Mouse (Mus musculus): Measurements from ENCODE around the gene Mpig6b.
"Not testable (repeated sequence)": the region's sequence is repeated elsewhere in the genome, so short reads cannot be mapped to it uniquely, and the experiment has no call there.

The Mpig6b gene

DNA sequence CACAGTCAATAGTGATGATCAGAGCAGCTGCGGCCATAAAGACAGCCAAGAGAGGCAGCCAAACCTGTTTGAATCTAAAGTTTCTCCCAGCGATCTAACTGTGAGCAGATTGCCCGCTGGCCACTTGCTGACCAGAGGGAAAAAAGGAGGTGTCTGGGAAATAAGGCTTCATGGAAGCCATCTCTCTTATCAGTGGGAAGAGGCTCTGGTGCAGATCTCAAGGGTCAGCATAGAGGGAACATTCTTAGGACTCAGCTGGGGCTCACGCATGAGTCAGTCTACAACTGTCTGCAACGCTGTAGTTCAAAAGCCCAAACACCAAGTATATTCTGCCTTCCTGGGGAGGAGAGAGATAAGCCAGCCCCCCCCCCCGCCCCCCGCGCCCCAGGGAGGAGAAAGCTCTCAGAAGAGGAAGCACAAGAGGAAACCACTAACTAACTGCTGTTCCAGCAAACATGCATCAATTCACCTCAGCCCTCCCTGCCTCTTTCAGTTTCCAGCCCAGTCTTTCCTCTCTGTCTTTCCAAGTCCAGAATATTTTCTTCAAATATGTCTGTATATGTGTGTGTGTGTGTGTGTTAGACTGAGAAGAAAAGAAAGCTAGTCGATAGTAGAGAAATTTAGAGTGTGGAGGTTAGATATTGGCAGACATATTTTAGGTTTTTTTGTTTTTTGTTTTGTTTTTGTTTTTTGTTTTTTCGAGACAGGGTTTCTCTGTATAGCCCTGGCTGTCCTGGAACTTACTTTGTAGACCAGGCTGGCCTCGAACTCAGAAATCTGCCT lies 17.6 kb downstream of the Mpig6b start:
- in situ Hi-C loops (cut with MboI; ENCODE audit: low pct_unique_long_range_greater_than_20kb in 1 of 2, low sequenced_read_pairs in 2 of 2, unreplicated experiment in 1 of 2), result no loop called here

DNA sequence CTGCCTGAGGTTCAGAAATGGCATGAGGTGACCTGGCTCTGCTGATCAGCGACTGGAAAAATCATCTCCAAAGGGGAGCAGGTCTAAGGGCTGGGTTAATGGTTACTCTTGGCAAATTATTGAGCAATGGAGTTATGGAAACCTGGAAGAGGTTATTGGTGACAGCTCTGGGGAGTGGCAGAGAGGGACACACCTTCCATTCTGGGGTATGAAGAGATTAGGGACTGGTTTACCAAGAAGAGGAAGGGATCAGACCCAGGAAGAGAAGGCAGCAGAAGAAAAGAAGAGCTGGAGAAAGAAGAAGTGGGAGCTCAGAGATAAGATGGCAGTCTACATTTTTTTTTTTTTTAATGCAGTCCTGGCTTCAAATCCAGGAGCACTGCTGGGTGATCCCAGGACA lies 18.3 kb downstream of the Mpig6b start:
- in situ Hi-C loops (cut with MboI; ENCODE audit: low pct_unique_long_range_greater_than_20kb in 1 of 2, low sequenced_read_pairs in 2 of 2, unreplicated experiment in 1 of 2), result no loop called here

DNA sequence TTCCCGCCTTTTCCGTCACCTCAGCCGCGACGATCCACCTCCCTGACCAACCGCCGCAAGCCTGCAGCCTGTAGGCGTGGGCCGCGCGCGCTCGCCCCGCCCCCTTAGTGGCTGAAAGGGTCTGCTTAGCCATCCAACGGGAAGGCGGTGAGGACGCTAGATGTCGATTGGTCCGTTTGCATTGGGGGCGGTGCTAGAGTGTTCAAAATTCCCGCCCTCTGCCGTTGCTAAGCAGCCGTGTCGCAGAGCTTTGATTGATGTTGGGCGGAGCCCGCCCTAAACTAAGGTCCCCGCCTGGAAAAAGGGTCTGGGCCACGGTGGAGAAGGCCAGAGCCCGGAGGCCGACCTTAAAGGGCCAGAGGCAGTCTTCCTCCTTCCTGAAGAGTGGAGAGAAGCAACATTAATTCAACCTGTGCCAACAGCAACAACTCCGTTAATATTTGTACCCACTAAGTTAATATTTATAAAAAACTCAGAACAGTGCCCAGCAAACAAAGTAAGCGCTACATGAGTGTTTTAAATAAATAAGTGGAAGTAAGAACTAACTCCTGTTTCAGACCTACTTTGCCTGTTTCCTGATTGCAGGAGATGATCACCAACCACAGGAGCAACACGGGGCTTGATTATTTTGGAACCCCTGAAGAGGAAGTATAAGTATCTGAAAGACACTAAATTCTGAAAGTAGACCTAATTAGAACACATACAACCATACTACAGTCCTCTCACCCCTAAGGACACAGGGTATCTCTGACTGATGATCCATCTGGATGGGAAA lies 19.1 kb downstream of the Mpig6b start, which contains the start of gene Msh5:
TSS of gene Msh5 (minus strand) at position 65 of the 775 bp plus-strand sequence.
- in situ Hi-C loops (cut with MboI; ENCODE audit: low pct_unique_long_range_greater_than_20kb in 1 of 2, low sequenced_read_pairs in 2 of 2, unreplicated experiment in 1 of 2), result no loop called here

DNA sequence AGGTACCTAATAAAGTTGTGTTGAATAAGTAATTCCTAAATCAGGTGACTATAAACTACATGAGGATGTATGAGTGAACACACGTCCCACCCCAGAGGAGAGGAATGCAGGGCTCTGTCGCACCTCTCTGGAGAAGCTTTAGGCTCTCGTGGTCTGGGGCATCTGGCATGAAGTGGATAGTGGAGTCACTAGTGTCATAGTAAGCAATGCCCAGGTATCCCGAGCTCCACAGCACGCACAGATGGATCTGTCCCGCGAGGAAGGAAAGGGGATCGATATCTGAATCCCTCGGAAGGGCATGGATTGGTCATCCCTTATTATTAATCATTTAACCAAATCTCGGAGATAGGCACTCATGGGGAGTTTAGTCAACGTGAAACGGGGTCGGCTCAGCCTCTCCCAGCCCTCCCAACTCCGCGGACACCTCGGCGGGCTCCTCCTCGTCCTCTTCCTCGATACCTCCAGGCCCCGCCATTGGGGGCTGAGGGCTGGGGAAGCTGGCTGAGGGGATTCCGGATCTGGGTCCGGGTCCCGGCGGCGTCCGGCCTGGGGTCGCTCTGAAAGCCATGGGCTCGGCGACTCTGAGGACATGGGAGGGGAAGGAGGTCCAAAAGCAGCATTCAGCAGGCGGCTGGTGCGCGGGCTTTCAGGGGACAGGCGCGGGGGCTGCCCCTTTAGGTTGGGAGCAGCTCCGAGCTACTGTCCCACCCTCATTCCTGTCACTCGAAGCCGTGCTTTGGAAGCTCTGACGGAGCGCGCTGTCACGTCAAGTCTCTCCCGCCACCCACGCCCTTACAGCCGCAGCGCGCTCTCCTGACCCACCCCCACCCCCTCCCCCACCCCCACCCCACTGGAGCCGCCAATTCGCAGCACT lies 19.9 kb downstream of the Mpig6b start:
- in situ Hi-C loops (cut with MboI; ENCODE audit: low pct_unique_long_range_greater_than_20kb in 1 of 2, low sequenced_read_pairs in 2 of 2, unreplicated experiment in 1 of 2), result no loop called here

DNA sequence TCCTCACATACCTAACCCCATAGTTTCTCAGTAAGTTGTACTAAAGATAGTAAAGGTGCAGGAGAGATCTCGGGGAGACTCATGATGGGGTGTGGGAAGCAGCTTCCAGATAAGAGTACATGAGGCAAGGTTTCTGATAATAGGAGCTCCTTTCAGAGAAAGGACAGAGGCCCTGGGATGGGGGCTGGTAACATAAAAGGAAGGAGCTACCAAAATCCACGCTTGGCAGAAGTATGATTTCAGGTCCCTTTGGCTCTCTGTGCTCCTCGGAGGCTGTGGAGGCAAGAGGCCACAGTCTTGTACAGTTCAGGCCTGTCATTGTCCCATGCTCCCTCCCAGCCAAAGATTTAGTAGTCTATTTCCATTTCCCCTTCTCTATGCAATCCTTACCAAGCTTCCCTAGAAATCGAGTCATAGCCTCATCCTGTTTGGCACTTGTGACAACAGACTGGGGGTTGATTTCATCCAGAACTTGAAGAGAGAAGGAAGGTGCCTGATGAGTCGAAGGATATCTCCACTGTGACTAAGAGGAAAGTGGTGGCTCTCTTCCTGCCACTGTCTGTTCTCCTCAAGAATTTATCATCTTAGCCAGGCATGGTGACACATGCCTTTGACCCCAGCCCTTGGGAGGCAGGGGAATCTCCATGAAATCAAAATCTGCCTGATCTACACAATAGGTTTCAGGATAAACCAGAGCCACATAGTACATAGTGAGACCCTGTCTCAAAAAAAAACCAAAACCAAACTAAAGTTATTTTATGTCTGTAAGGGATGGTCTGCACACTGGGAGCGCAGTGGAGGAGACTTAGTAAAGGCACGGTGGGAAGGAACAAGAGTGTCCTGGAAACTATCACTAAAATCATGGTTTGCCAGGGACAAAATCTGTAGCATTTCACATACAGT lies 20.8 kb downstream of the Mpig6b start:
- in situ Hi-C loops (cut with MboI; ENCODE audit: low pct_unique_long_range_greater_than_20kb in 1 of 2, low sequenced_read_pairs in 2 of 2, unreplicated experiment in 1 of 2), result no loop called here

DNA sequence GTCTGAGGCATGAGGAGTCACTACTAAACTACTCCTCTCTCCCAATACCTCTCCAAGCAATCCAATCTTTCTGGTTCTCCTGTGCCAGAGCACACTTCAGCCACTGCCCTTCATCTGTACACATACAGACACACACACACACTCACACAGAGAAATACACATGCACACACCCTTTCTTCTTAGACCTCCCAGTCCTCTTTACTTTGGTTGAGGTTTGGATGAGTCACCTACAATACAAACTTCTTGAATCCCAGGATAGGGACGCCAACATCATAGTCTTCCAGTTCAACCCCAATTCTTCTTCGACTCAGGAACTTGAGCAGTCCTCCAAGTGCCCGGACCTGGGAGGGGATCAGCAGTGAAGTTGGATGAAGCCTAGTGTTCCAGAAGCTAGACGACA lies 22.2 kb downstream of the Mpig6b start:
- in situ Hi-C loops (cut with MboI; ENCODE audit: low pct_unique_long_range_greater_than_20kb in 1 of 2, low sequenced_read_pairs in 2 of 2, unreplicated experiment in 1 of 2), result no loop called here

DNA sequence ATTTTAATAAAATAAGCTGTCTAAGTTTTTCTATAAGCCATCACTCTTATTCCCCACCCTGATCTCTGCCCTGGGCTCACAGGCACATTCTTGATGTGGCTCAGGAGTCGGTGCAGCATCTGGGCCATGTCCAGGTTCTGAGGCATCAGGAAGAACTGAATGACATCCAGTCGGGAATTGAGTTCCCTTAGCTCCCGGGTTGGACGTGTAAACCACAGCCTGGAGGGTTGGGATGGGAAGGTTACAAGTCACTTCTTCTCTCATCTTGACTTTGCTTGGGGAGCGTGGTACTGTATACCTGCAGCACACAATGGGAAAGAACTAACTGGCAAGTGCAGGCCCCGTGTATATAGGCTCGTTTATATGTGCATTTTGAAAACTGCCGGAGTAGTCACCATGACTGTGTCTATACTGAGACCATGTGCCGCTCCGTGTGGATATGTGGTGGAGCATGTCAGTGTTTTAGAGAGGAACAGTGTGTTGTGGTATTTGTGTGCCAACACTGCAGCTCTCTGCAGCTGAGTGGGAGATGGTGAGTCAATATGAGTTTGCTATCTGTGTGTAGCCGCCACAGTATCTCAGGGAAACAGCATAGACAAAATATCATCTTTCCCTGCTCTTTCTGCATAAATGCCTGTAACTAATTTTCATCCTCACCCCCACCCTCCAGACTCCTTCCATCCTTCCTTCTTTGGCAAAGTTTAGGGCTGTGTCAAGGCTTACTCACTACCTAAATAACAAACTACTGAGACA lies 26.7 kb downstream of the Mpig6b start:
- in situ Hi-C loops (cut with MboI; ENCODE audit: low pct_unique_long_range_greater_than_20kb in 1 of 2, low sequenced_read_pairs in 2 of 2, unreplicated experiment in 1 of 2), result no loop called here

DNA sequence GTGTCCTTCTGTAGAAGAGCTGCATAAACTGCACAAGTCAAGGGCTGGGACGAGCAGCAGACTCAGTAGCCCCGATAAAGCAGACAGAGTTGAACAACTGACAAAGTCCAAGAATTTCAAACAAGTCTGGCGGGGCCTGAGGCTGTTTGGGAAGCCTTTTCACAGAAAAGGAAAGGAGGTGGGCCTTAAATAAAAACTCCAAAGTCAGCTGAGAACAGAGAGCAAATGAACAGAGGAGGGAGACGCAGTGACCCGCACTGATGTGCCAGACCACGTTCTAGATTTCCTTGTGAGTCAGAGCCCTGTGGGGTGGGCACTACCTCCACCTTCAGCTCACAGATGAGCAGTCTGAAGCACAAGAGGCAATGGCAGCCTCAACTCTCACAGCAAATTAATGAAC lies 31.1 kb downstream of the Mpig6b start:
- in situ Hi-C loops (cut with MboI; ENCODE audit: low pct_unique_long_range_greater_than_20kb in 1 of 2, low sequenced_read_pairs in 2 of 2, unreplicated experiment in 1 of 2), result no loop called here

DNA sequence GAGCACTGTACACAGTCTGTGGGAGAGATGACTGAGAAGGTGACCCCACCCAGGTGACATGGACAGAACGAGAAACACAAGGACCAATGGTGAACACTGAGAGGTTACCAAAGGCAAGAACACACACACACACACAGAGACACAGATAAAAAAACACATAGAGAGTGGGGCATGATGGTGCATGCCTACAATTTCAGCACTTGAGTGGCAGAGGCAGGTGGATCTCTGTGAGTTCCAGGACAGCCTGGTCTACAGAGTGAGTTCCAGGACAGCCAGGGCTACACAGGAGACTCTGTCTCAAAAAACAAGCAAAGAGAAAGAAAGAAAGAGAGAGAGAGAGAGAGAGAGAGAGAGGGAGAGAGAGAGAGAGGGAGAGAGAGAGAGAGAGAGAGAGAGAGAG lies 32.3 kb downstream of the Mpig6b start:
- in situ Hi-C loops (cut with MboI; ENCODE audit: low pct_unique_long_range_greater_than_20kb in 1 of 2, low sequenced_read_pairs in 2 of 2, unreplicated experiment in 1 of 2), result not testable (repeated sequence)

DNA sequence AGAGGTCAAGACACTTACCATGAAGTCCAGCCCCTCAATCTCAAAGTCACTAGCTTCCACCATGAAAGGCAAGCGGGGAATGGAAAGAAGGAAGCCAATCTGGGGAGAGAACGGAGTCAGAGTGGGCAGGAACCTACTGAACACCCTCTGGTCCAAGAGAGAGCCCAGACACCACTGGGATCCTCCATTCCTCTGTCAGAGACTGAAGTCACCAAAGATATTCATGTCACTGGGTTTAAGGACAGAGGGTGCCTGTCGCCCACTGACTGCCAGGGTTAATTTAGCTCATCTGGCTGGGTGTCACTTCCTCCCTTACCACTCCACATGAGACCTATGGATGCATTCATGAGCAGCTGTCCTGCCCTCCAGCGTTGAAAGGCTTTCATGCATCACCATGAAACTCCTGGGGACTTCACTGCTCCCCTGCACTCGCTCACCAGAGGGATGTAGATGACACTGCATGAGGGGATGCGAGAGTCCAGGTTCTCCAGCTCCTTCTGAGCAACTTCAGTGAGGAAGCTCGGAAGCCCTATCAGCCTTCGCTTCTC lies 33.6 kb downstream of the Mpig6b start:
- in situ Hi-C loops (cut with MboI; ENCODE audit: low pct_unique_long_range_greater_than_20kb in 1 of 2, low sequenced_read_pairs in 2 of 2, unreplicated experiment in 1 of 2), result no loop called here

DNA sequence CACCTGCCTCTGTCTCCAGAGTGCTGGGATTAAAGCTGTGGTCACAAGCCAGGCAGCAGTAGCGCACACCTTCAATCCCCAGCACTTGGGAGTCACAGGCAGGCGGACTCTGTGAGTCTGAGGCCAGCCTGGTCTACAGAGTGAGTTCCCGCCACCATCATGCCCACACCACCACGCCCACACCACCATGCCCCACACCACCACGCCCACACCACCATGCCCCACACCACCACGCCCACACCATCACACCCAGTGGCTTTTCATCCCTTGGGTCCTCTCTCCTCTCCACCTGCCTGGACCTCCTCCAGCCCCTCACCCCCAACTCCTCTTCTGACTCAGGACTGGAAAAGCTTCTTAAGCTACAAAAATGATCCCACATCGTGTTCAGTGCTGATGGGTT lies 34.1 kb downstream of the Mpig6b start:
- in situ Hi-C loops (cut with MboI; ENCODE audit: low pct_unique_long_range_greater_than_20kb in 1 of 2, low sequenced_read_pairs in 2 of 2, unreplicated experiment in 1 of 2), result no loop called here

DNA sequence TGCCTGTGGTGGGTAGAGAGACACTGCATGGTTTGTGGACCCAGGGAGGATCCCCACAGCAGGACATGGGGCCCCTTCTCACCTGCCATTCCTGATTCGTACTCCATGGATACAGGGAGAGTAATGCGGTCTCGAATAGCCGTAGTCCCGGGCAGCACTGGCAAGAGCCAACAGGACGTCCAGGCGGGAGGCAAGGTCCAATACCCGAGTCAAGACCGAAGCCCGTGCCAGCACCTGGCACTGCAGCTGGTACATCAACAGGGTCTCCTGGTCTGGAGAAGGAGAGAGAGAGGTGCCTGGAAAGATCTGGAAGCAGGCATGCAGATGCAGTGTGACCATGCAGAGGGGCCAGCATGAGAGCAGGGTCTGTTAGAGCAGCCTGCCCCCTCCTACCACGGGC lies 34.7 kb downstream of the Mpig6b start:
- in situ Hi-C loops (cut with MboI; ENCODE audit: low pct_unique_long_range_greater_than_20kb in 1 of 2, low sequenced_read_pairs in 2 of 2, unreplicated experiment in 1 of 2), result no loop called here

DNA sequence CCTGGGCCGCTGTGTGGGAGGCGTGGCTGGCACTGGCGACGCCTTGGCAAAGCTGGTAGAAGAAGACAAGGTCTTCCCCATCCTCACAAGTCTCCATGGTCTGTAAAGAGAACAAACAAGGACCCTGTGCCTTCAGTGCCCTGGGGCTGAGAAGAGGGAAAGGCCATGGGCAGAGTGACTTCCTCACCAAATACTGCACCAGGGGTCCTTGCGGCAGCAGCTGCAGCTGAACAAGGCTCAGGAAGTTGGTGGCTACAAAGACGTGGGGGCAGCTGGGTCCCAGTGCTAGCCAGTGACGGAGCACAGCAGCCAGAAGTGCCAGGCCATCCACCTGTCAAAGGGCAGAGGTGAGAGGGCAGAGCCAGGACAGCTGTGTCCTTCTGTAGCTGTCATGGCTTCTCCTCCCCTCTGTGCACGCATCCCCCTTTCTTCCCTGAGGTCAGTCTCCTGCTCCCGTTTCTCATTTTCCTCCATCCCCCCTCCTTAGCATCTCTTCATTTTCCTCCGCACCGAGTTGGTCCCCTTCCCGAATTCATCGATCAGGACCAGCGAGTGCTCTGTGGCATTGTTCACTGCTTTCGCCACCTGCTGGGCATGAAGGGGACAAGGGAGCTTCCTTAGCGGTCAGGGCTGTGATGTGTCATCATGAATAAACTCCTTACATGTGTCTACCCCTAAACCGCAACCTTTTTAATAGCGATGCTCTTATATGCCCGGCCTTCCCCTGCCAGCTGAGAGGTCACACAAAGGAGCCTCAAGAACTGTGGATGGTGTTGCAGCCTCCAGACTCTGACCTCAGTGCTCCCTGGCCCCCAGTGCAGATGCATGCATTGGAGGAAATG lies 36.1 kb downstream of the Mpig6b start:
- in situ Hi-C loops (cut with MboI; ENCODE audit: low pct_unique_long_range_greater_than_20kb in 1 of 2, low sequenced_read_pairs in 2 of 2, unreplicated experiment in 1 of 2), result no loop called here

DNA sequence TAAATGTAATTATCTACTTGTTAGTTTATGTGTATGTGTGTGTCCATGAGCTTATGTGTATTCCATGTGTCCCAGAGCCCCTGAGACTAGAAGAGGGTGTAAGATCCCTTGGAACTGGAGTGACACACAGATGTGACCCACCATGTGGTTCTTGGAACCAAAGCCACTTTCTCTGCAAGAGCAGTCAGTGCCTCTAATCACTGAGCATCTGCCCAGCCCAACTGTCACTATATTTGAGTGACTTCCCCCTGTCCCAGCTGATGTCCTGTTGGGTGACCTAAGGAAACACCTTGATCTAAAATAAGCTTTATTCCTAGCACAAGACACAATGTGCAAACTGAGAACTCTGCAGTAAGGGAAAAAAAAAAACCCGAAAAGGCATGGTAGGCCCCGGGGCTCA lies 37.7 kb downstream of the Mpig6b start:
- in situ Hi-C loops (cut with MboI; ENCODE audit: low pct_unique_long_range_greater_than_20kb in 1 of 2, low sequenced_read_pairs in 2 of 2, unreplicated experiment in 1 of 2), result no loop called here

DNA sequence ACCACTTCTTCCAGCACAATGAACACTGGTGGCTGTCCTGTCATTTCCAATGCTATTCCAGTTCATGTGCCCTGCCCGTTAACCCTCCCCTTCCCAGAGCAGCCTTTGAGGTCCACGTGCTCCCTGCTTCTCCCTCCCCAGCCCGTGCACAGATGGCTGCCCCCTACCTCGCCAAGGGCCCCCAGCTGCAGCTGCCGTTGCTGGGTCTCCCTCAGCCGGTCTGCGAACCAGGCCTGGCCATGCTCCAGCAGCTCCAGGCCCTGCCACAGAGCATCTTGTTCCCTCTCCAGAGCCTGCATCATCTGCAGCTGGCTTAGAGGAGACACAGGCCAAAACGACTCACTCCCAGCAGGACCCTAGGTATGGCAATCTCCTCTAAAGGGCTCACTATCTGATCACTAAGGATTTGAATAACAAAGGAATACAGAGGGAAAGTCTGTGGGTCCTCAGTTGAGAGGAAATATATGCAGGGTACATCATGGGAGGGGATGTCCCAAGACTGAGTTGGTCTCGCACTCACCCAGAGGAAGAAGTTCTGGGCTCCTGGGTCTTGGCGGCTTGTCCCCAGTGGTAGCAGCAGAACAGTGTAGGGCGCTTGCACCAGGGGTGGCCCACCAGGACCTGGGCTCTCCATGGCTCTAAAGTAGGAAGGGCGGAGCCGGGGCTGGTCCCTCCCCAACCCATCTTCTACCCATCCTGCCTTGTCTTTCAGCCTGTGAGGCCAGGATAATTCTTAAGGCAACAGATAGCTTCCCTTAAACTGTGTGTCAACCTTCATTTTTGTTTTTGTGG lies 38.5 kb downstream of the Mpig6b start, which contains the start of gene Sapcd1:
TSS of gene Sapcd1 (minus strand) at position 740 of the 792 bp plus-strand sequence.
- in situ Hi-C loops (cut with MboI; ENCODE audit: low pct_unique_long_range_greater_than_20kb in 1 of 2, low sequenced_read_pairs in 2 of 2, unreplicated experiment in 1 of 2), result no loop called here

DNA sequence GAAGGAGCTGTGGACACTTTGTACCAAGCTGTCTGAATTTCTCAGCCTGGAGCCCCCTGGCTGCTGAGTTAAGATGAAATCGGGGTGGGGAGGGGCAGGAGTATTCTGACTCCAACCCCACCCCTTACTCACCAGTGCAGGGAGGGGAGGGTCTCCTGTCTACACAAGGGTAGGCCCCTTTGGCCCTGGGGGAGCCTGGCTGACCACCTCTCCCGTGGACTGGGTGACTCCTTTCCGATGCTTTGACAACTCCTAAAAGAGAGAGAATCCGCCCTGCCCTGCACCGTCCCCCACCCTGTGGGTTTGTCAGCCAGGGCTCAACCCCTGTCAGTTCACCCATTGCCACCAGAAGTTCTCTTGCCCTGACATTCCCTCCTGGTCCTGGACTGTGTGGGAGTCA lies 39.8 kb downstream of the Mpig6b start:
- in situ Hi-C loops (cut with MboI; ENCODE audit: low pct_unique_long_range_greater_than_20kb in 1 of 2, low sequenced_read_pairs in 2 of 2, unreplicated experiment in 1 of 2), result no loop called here
